In genomic region chr7:105685541-105686197, GRCm38 (mm10) we compare ENCODE assay signal across 12 mouse cellular contexts. TPM values are rescaled to one million over a fixed set of nuclear protein-coding genes. Genes with fewer than 3 reads are reported as not detected.
DNase-seq lines count a peak whose midpoint lies in the region; ATAC-seq lines count a peak whose summit lies in the region.
"Had no signal": no experiment of that assay in that cellular context is flagged by ENCODE, and none has a peak within 500 bp of the region (broad histone marks: within the 10 kb centered on the region; RNA-seq: fewer than 3 reads in every experiment).

No protein-coding gene starts in this region.

- H3K27me3 ChIP-seq in limb, embryonic 13.5 days: peaks cover 3% of the 10 kb centered on the region; the same call in 1 of the 2 replicates
- H3K27me3 ChIP-seq in stomach, embryonic 16.5 days (ENCODE audit: control insufficient read depth, insufficient read depth, low read length): no peaks in the 10 kb centered on the region

- ATAC-seq in limb, embryonic 13.5 days (ENCODE audit: low FRiP score, low read depth): peak; percentile 80; the same call in 1 of the 2 replicates
- ATAC-seq in stomach, embryonic 16.5 days (ENCODE audit: insufficient read depth, low FRiP score): no peak
- ATAC-seq: activated CD4-positive, CD25-positive, alpha-beta regulatory T cell, adult 4 months had no signal

- H3K27ac ChIP-seq in limb, embryonic 13.5 days: peak overlapping the region; percentile 39
- H3K27ac ChIP-seq in stomach, embryonic 16.5 days (ENCODE audit: low read length): no peak overlapping the region

- DNase-seq in heart, adult 11 months: peak; percentile 69
- no peak for DNase-seq in heart, adult 18-20 months
- peak; percentile 21 for DNase-seq in testis, postnatal 14 days (ENCODE audit: low spot score)
- DNase-seq in testis, postnatal 10 days (ENCODE audit: low spot score): no peak
- no peak for DNase-seq in urinary bladder, adult 18-20 months (ENCODE audit: low spot score in 2 of 2)
- no peak for DNase-seq in layer of hippocampus, adult 9-11 months
- DNase-seq: cerebellum, adult 8-10 months; gastrocnemius, postnatal 10 days; lung, adult 18-20 months had no signal

- H3K4me1 ChIP-seq in limb, embryonic 13.5 days: no peaks in the 10 kb centered on the region
- no peaks in the 10 kb centered on the region for H3K4me1 ChIP-seq in stomach, embryonic 16.5 days (ENCODE audit: control insufficient read depth, insufficient read depth, low read length)

- 0 out of 2 replicates have a peak overlapping the region, but pooled peaks have one; percentile 31 for H3K9ac ChIP-seq in limb, embryonic 13.5 days
- H3K9ac ChIP-seq in stomach, embryonic 16.5 days (ENCODE audit: low read length): no peak overlapping the region

- H3K4me2 ChIP-seq in limb, embryonic 13.5 days (replicated peaks): peak overlapping the region; percentile 44
- peak overlapping the region; percentile 27 for H3K4me2 ChIP-seq in stomach, embryonic 16.5 days (ENCODE audit: low read depth, low read length)

- H3K4me3 ChIP-seq in limb, embryonic 13.5 days: peak overlapping the region; percentile 13
- H3K4me3 ChIP-seq in stomach, embryonic 16.5 days (replicated peaks; ENCODE audit: low read length): no peak overlapping the region

- no peaks in the 10 kb centered on the region for H3K9me3 ChIP-seq in limb, embryonic 13.5 days
- H3K9me3 ChIP-seq in stomach, embryonic 16.5 days (replicated peaks; ENCODE audit: control insufficient read depth, low read length): no peaks in the 10 kb centered on the region

- no peaks in the 10 kb centered on the region; the same call in 1 of the 2 replicates for H3K36me3 ChIP-seq in limb, embryonic 13.5 days
- H3K36me3 ChIP-seq in stomach, embryonic 16.5 days (ENCODE audit: control insufficient read depth, insufficient read depth, low read length): no peaks in the 10 kb centered on the region

- 13% methylated on average over 13 of the region's 13 CpGs for WGBS in limb, embryonic 13.5 days
- WGBS in stomach, embryonic 16.5 days: 14% methylated on average over 13 of the region's 13 CpGs

RNA-seq across cellular contexts. Expression of gene Dnhd1, which starts 35.0 kb away (rescaled TPM):
- total RNA-seq in heart, adult 18-20 months (2021): under 1 TPM; 0.23 to 0.30 TPM
- polyA plus RNA-seq in limb, embryonic 13.5 days (2015; fragmentation: Nextera tagmentation; extraction: Ambion mirVana): 1.7 and 1.9 TPM in 2 replicates
- 1.4 and 1.5 TPM in 2 replicates for polyA plus RNA-seq in stomach, embryonic 16.5 days (2015; fragmentation: Nextera tagmentation; extraction: Ambion mirVana)

RNA-seq across cellular contexts. Expression of gene Gm45799, which starts 45.3 kb away (rescaled TPM):
- 1 to 10 TPM; 3.1 to 5.9 TPM for total RNA-seq in heart, adult 18-20 months (2021)
- polyA plus RNA-seq in limb, embryonic 13.5 days (2015; fragmentation: Nextera tagmentation; extraction: Ambion mirVana): 23.7 and 28.5 TPM in 2 replicates
- polyA plus RNA-seq in stomach, embryonic 16.5 days (2015; fragmentation: Nextera tagmentation; extraction: Ambion mirVana): 21.1 and 37.0 TPM in 2 replicates

RNA-seq across cellular contexts. Expression of gene Arfip2, which starts 45.5 kb away (rescaled TPM):
- total RNA-seq in heart, adult 18-20 months (2021): 10 to 100 TPM; 11.6 to 12.4 TPM
- polyA plus RNA-seq in limb, embryonic 13.5 days (2015; fragmentation: Nextera tagmentation; extraction: Ambion mirVana): 82.4 and 97.0 TPM in 2 replicates
- 77.9 and 78.4 TPM in 2 replicates for polyA plus RNA-seq in stomach, embryonic 16.5 days (2015; fragmentation: Nextera tagmentation; extraction: Ambion mirVana)

RNA-seq across cellular contexts. Expression of gene Timm10b, which starts 45.8 kb away (rescaled TPM):
- 10 to 100 TPM; 77.9 to 82.3 TPM for total RNA-seq in heart, adult 18-20 months (2021)
- polyA plus RNA-seq in limb, embryonic 13.5 days (2015; fragmentation: Nextera tagmentation; extraction: Ambion mirVana): 182 and 195 TPM in 2 replicates
- 182 and 183 TPM in 2 replicates for polyA plus RNA-seq in stomach, embryonic 16.5 days (2015; fragmentation: Nextera tagmentation; extraction: Ambion mirVana)

RNA-seq across cellular contexts. Expression of gene Ilk, which starts 50.7 kb away (rescaled TPM):
- total RNA-seq in heart, adult 18-20 months (2021): 10 to 100 TPM; 75.0 to 75.7 TPM
- 312 and 317 TPM in 2 replicates for polyA plus RNA-seq in limb, embryonic 13.5 days (2015; fragmentation: Nextera tagmentation; extraction: Ambion mirVana)
- polyA plus RNA-seq in stomach, embryonic 16.5 days (2015; fragmentation: Nextera tagmentation; extraction: Ambion mirVana): 417 and 433 TPM in 2 replicates

Comparison
In these comparisons a context has a peak if more than half of its experiments do, and no peak if none do; other contexts are left out.
1. DNase-seq: peak in heart, adult 11 months (single experiment) and testis, postnatal 14 days (single experiment); none in heart, adult 18-20 months (0 of 2), testis, postnatal 10 days (single experiment), urinary bladder, adult 18-20 months (0 of 2) and layer of hippocampus, adult 9-11 months (single experiment).